Mouse (Mus musculus) embryonic fibroblast, embryonic 13.5 days (primary cell): ENCODE measurements at regions not wholly inside any gene's neighbourhood (a gene's known extent, or its start where the extent isn't known, plus 50 kb on each side); places are given as distances from the start of the nearest gene placed in this dataset.

Source experiments
- CTCF ChIP-seq: IDR thresholded peaks from 2 replicates; pipeline ENCODE4 v1.5.1; 2011; ENCODE audit warnings: mild to moderate bottlenecking, control low read depth, low read length, moderate library complexity, borderline replicate concordance; ENCODE audit not compliant: insufficient read depth
- POLR2A ChIP-seq: IDR thresholded peaks from 2 replicates; pipeline ENCODE4 v1.6.1; 2011; ENCODE audit warnings: low read depth, mild to moderate bottlenecking, control low read depth, low read length, moderate library complexity

- TF ChIP-seq CTCF = no peak
- no peak for TF ChIP-seq POLR2A
Observed at GRCm38 (mm10) chr13:60289650-60290049, 112.5 kb upstream of the Gas1 start.
